Mouse (Mus musculus) limb, embryonic 13.5 days (tissue): ENCODE data around the gene a. TPM values are rescaled to one million over a fixed set of nuclear protein-coding genes. Genes with fewer than 3 reads are reported as not detected.

Experiments
- ATAC-seq: fragments of 200-750 bp; cut with Nextera tagmentation; 2 replicates; pipeline ENCODE4 v1.8.0; 2017; ENCODE audit warnings: low read depth, moderate number of reproducible peaks, moderate TSS enrichment; ENCODE audit not compliant: low FRiP score
- H3K27ac ChIP-seq: fragments of 300-500 bp; sonication (generic); 2 replicates; pipeline ENCODE4 v1.5.1; 2015; ENCODE audit warnings: inconsistent platforms, mild to moderate bottlenecking, moderate library complexity
- H3K27me3 ChIP-seq: fragments of 300-500 bp; sonication (generic); 2 replicates; pipeline ENCODE4 v1.6.1; 2015; ENCODE audit warnings: mild to moderate bottlenecking, inconsistent platforms
- H3K36me3 ChIP-seq: fragments of 300-500 bp; sonication (generic); 2 replicates; pipeline ENCODE4 v1.6.1; 2015; ENCODE audit warnings: inconsistent platforms, mild to moderate bottlenecking, moderate library complexity
- H3K4me1 ChIP-seq: fragments of 300-500 bp; sonication (generic); 2 replicates; pipeline ENCODE4 v1.6.1; 2015; ENCODE audit warnings: inconsistent platforms
- H3K4me2 ChIP-seq: fragments of 300-500 bp; sonication (generic); replicated peaks from 2 replicates; pipeline ENCODE4 v1.6.1; 2015; ENCODE audit warnings: inconsistent platforms, mild to moderate bottlenecking, moderate library complexity
- H3K4me3 ChIP-seq: fragments of 300-500 bp; sonication (generic); 2 replicates; pipeline ENCODE4 v1.5.1; 2015; ENCODE audit warnings: moderate library complexity, mild to moderate bottlenecking, inconsistent platforms
- H3K9ac ChIP-seq: fragments of 300-500 bp; sonication (generic); 2 replicates; pipeline ENCODE4 v1.6.1; 2015; ENCODE audit warnings: mild to moderate bottlenecking, inconsistent platforms
- H3K9me3 ChIP-seq: fragments of 300-500 bp; sonication (generic); 2 replicates; pipeline ENCODE4 v1.6.1; 2016; ENCODE audit warnings: inconsistent platforms
- WGBS: fragments of 180-500 bp; shearing (Covaris S2); methylation state at CpG from one replicate; pipeline ENCODE4 v1.1.7; 2015; 5-methylcytosine and 5-hydroxymethylcytosine counted together
- polyA plus RNA-seq: library from polyadenylated mRNA; unstranded; fragments of >200 nt; fragmentation: Nextera tagmentation; extraction: Ambion mirVana; gene quantifications from 2 replicates; pipeline ENCODE4 v1.2.1, GENCODE M21; 2015

The a gene
- polyA plus RNA-seq, 1 experiment from 2014 or later: 12.0 TPM

DNA sequence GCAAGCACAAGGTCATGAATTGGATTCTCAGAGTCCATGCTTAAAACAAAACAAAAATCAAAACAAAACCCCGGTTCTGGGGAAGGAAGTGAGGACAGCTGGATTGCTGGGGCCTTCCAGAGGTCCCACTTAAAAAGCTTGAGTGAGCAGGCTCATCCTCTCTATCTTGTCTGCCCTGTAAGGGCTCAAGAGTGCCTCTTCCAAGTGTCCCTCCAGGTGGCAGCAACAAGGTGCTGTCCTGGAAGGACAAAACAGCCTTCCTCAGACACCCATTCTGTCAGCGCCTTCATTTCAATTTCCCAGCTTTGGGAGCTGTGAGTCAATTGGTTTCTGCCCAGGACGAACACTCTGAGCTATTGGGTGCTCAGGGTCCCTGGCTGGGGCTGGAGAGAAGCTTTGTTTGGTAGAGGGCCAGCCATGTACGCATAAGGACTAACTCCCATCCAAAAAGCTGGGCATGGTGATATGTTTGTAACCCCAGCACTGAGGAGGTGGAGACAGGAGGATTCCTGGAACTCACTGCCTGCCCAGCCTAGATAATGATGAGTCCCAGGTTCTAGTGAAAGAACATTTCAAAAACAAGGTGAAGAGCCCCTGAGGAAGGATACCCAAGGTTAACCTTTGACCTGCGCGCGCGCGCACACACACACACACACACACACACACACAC lies 26.2 kb upstream of the a start:
- peaks cover 13% of the 10 kb centered on the region; the same call in 1 of the 2 replicates for H3K9me3 ChIP-seq
- no peak overlapping the region for H3K4me3 ChIP-seq
- 80% methylated on average over 9 of the region's 9 CpGs for WGBS
- H3K36me3 ChIP-seq: peaks cover 2% of the 10 kb centered on the region; the same call in 1 of the 2 replicates
- no peak for ATAC-seq
- peaks cover 15% of the 10 kb centered on the region for H3K4me1 ChIP-seq
- no peak overlapping the region for H3K27ac ChIP-seq
- no peak overlapping the region for H3K9ac ChIP-seq
- no peaks in the 10 kb centered on the region for H3K27me3 ChIP-seq
- no peak overlapping the region for H3K4me2 ChIP-seq

DNA sequence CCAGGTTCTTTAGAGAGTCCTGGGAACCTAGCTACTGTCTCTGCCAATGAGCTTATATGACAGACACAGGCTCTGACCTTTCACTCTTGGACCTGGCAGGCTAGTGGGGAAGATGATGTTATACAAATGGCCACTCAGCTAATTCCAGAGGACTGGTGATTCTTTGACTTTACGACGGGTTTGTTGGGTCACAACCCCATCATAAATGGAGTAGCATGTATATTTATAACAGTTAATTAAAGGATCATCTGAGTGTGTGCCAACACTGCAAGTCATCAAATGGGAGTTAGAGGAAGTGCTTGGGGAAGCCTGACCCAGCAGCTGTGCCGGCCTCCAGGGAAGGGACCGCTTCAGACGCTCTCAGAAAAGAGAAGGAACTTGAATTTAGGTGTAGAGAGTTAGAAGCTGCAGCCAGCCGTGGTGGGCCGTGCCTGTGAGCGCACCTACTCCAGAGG lies 25.6 kb upstream of the a start:
- Histone ChIP-seq H3K36me3 (no peaks in the 10 kb centered on the region), H3K4me3 (no peak overlapping the region), H3K27ac (no peak overlapping the region), H3K4me1 (peaks cover 15% of the 10 kb centered on the region), H3K9ac (no peak overlapping the region), H3K27me3 (no peaks in the 10 kb centered on the region), H3K9me3 (peaks cover 9% of the 10 kb centered on the region; the same call in 1 of the 2 replicates), H3K4me2 (no peak overlapping the region)
- WGBS: 58% methylated on average over 8 of the region's 8 CpGs
- ATAC-seq: no peak

DNA sequence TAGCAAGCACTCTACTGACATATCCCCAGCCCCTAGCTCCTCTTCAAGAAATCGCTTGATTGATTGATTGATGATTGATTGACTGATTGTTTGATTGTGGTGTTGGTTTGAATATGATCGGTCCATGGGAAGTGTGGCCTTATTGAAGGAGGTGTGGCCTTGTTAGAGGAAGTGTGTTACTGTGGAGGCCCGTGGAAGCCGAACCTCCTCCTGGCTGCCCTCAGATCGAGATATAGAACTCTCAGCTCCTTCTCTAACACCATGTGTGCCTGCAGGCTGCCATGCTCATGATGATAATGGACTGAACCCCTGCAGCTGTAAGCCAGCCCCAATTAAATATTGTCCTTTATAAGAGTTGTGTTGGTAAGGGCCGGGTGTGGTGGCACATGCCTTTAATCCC lies 24.2 kb upstream of the a start:
- no peak overlapping the region for H3K27ac ChIP-seq
- no peaks in the 10 kb centered on the region for H3K27me3 ChIP-seq
- no peaks in the 10 kb centered on the region for H3K9me3 ChIP-seq
- no peak overlapping the region for H3K9ac ChIP-seq
- peaks cover 15% of the 10 kb centered on the region for H3K4me1 ChIP-seq
- whole genome bisulfite sequencing: 95% methylated on average over 6 of the region's 6 CpGs
- no peaks in the 10 kb centered on the region for H3K36me3 ChIP-seq
- H3K4me2 ChIP-seq: no peak overlapping the region
- ATAC-seq: no peak
- H3K4me3 ChIP-seq: no peak overlapping the region

DNA sequence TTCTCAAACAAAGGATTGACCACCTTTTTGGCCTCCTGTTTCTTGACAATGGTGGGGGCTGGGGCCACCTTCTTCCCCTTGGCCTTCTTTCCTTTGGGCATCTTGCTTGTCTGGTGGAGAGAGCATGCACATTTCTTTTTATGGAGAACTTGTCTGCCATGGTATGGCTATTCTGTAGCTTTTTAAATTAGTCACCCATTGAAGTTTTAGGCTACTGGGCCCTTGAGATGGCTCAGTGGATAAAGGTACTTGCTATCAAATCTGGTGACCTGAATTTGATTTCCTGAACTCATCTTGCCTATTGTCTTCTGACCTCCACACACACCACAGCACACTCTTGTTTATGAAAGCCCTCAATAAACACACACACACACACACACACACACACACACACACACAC lies 21.3 kb upstream of the a start, which contains the start of gene Gm14214:
Gm14214 (minus strand) TSS at position 101 of the 400 bp plus-strand sequence.
- H3K9me3 ChIP-seq: peaks cover 4% of the 10 kb centered on the region; the same call in 1 of the 2 replicates
- ATAC-seq: no peak
- peaks cover 5% of the 10 kb centered on the region; the same call in 1 of the 2 replicates for H3K4me1 ChIP-seq
- H3K9ac ChIP-seq: no peak within 1 kb of the TSS
- H3K4me2 ChIP-seq: no peak within 1 kb of the TSS
- H3K36me3 ChIP-seq: no peaks in the 10 kb centered on the region
- no peaks in the 10 kb centered on the region for H3K27me3 ChIP-seq
- H3K27ac ChIP-seq: no peak within 1 kb of the TSS
- no peak within 1 kb of the TSS for H3K4me3 ChIP-seq

DNA sequence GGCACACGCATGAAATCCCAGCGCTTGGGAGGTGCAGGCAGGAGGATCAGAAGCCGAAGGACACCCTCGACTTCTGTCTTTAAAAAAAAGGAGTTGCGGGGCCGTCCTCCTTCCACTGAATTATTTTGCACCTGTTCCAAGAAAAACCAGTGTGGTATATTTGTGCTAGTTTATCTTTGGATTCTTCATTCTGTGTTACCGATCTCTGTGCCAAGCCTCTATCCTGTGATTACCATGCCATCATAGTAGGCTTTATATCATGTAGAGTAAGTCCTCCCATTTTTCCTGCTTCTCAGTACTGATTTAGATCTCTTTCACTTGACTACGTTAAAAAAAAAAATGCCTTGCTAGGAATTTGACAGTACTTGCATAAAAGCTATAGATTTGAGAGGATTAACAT lies 19.6 kb upstream of the a start:
- H3K4me2 ChIP-seq: no peak overlapping the region
- no peak overlapping the region for H3K27ac ChIP-seq
- no peaks in the 10 kb centered on the region for H3K36me3 ChIP-seq
- peaks cover 4% of the 10 kb centered on the region; the same call in 1 of the 2 replicates for H3K9me3 ChIP-seq
- H3K4me1 ChIP-seq: peaks cover 5% of the 10 kb centered on the region; the same call in 1 of the 2 replicates
- no peak for ATAC-seq
- H3K9ac ChIP-seq: no peak overlapping the region
- no peaks in the 10 kb centered on the region for H3K27me3 ChIP-seq
- H3K4me3 ChIP-seq: no peak overlapping the region
- 79% methylated on average over 8 of the region's 8 CpGs for WGBS

DNA sequence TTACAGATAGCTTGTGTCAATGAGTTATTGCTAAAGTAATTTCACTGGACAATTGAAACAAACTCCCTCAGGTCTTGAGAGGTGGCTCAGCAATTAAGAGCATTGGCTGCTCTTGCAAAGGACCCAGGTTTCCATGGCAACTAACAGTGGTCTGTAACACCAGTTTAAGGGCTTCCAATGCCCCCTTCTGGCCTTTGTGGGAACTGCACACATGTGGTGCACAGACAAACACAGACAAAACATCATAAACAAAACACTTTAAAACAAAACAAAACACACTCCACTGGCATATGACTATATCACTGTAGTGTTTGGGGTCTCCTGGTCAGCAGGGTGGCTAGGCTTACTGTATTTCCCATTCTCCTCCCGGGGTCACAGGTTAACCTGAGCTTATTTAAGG lies 17.2 kb upstream of the a start:
- Histone ChIP-seq H3K27me3 (no peaks in the 10 kb centered on the region), H3K4me2 (no peak overlapping the region), H3K9ac (no peak overlapping the region), H3K4me3 (no peak overlapping the region), H3K9me3 (peaks cover 4% of the 10 kb centered on the region; the same call in 1 of the 2 replicates), H3K36me3 (no peaks in the 10 kb centered on the region), H3K4me1 (no peaks in the 10 kb centered on the region), H3K27ac (no peak overlapping the region)
- 80% methylated on average over 1 of the region's 1 CpGs for WGBS
- ATAC-seq: no peak

DNA sequence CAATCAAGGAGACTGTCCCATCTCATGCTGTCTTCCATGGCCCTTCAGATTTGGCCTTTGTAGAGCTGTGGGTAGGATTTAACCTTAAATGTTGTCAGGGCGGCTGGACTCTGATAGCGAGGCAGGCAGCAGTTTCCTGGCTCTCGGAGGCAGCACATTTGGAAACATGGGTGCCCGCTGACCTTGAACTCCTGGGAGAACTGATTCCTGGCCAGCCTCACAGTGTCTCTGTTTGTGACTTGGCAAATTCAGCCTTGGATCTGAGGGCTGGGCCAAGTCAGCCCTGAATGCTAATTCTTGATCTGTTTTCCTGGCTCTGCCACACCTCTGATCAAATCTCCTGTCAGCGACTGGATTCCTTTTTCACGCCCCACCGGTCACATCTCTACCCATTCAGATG lies 14.7 kb upstream of the a start:
- ATAC-seq: no peak
- 78% methylated on average over 7 of the region's 7 CpGs for WGBS
- Histone ChIP-seq H3K9me3 (peaks cover 4% of the 10 kb centered on the region; the same call in 1 of the 2 replicates), H3K36me3 (no peaks in the 10 kb centered on the region), H3K9ac (no peak overlapping the region), H3K4me3 (no peak overlapping the region), H3K4me1 (no peaks in the 10 kb centered on the region), H3K4me2 (no peak overlapping the region), H3K27me3 (no peaks in the 10 kb centered on the region), H3K27ac (no peak overlapping the region)

DNA sequence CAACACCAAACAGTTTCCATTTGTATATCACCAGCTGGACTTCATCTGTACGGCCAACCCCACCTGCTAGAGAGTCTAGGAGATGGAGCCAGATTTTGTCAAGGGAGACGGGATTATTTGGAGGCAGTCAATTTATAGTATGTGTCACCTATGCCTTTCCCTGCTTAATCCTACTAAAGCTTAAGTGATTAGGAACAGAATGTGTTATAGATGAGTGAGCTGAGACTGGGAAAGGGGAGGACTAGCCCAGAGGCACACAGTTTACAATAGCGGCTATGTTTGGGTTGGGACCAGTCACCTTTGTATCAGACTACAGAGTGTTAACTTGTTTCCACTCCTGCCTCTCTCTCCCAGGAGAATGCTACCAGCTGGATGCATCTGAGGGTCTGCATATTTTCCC lies 11.6 kb upstream of the a start:
- H3K4me3 ChIP-seq: no peak overlapping the region
- H3K9me3 ChIP-seq: no peaks in the 10 kb centered on the region
- H3K27ac ChIP-seq: no peak overlapping the region
- no peaks in the 10 kb centered on the region for H3K36me3 ChIP-seq
- peaks cover 4% of the 10 kb centered on the region for H3K4me1 ChIP-seq
- no peak overlapping the region for H3K4me2 ChIP-seq
- no peak for ATAC-seq
- WGBS: 45% methylated on average over 3 of the region's 3 CpGs
- H3K27me3 ChIP-seq: no peaks in the 10 kb centered on the region
- H3K9ac ChIP-seq: no peak overlapping the region

DNA sequence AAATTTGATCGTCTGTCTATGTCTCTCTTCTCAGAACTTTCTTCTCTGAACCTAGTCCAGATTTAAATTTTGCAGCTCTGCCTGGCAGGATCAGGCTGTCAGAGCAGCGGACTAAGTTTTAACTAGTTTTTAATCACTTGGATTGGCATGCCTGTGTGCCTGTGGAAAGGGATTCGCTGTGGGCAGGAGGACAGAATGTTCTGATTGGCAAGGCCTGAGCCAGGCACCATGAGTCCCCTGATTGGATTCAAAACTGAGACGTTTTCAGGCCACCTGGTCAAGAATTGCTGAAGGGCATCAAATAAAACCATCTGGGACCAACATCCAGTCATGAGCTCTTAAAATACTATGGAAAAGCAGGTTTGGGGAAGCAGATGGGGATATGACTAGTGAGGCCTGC lies 8.8 kb upstream of the a start:
- H3K36me3 ChIP-seq: no peaks in the 10 kb centered on the region

DNA sequence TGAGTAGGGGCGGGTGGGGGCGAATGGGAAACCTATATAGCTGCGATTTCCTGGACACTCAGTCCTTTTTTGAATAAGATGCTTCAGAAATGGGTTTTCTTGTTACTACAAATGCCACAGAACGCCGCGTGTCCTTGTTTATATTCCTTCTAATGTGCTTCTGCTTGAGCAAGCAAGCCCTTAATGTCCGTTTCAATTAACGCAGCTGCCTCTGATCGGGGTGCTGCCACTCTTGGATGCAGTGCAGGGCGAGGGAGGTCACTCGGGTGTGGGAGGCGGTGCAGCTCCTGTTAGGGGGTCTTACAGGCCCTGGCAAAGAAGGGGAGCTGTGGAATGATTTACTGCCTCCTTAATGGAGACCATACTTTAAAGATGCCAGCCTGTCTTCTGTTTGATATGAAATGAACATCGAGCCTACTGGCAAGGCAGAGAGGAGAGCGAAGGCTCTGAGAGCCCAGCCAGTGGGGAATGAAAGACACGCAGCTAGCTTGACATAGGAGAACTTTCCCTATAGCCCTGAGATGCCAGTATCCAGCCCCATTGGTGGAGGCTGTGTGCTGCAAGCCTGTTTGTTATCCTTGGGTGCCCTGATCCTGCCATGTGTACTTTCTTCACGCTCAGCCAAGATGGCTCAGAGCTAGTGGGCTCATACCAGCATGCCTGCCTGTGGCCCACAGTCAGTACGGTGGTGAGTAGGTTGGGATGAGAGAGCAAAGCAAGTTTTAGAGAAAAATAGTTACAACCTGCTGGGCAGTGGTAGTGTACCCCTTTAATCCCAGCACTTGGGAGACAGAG lies 8.1 kb upstream of the a start:
- no peaks in the 10 kb centered on the region for H3K9me3 ChIP-seq
- no peak overlapping the region for H3K9ac ChIP-seq
- no peak for ATAC-seq
- no peaks in the 10 kb centered on the region for H3K27me3 ChIP-seq
- no peak overlapping the region for H3K27ac ChIP-seq
- H3K4me3 ChIP-seq: no peak overlapping the region
- no peaks in the 10 kb centered on the region for H3K36me3 ChIP-seq
- WGBS: 67% methylated on average over 17 of the region's 17 CpGs
- peaks cover 11% of the 10 kb centered on the region for H3K4me1 ChIP-seq
- H3K4me2 ChIP-seq: no peak overlapping the region

More for the DNA sequence above, 8.8 kb upstream of the a start:
- H3K9me3 ChIP-seq: no peaks in the 10 kb centered on the region
- ATAC-seq: no peak
- H3K4me1 ChIP-seq: peaks cover 11% of the 10 kb centered on the region
- 53% methylated on average over 4 of the region's 4 CpGs for WGBS
- H3K9ac ChIP-seq: no peak overlapping the region
- H3K4me3 ChIP-seq: no peak overlapping the region
- H3K27me3 ChIP-seq: no peaks in the 10 kb centered on the region
- H3K27ac ChIP-seq: no peak overlapping the region
- no peak overlapping the region for H3K4me2 ChIP-seq

DNA sequence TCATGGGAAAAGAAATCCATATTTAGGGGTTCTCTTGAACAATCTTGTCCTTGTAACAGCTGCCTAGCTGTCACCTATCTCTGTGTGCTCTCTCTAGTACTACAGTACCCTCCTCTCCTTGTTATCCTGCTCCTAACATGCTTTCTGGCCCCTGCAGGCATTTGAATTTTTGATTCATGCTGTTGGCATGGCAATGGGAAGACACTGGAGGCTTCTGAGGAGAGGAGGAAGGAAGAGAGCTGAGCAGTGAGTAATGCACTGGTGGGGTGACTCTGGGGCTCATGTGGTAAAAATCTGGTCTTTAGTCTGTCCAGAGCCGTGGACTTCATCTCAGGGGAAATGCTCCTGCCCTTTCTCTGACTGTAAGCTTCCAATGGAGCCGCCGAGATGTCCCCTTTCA lies 5.9 kb upstream of the a start:
- H3K27me3 ChIP-seq: no peaks in the 10 kb centered on the region
- peaks cover 17% of the 10 kb centered on the region for H3K4me1 ChIP-seq
- H3K9ac ChIP-seq: no peak overlapping the region
- no peak for ATAC-seq
- H3K36me3 ChIP-seq: no peaks in the 10 kb centered on the region
- no peak overlapping the region for H3K27ac ChIP-seq
- H3K4me2 ChIP-seq: no peak overlapping the region
- no peak overlapping the region for H3K4me3 ChIP-seq
- no peaks in the 10 kb centered on the region for H3K9me3 ChIP-seq
- 72% methylated on average over 3 of the region's 3 CpGs for WGBS

DNA sequence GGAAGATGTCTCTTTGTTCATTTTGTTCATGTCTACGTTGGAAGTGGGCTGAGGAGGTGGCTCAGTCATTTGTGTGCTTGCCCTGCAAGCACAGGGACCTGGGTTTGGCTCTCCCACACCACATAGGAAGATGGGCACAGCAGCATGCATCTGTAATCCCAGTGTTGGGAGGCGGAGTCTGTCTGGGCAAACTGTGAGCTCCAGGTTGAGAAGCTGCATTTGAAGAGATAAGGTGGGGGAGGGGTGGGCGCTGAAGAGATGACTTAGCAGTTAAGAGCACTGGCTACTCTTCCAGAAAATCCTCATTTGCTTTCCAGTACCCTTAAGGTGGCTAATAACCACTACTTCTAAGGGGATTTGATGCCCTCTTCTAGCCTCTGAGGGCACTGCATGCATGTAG lies 5.0 kb upstream of the a start:
- ATAC-seq: no peak
- H3K4me2 ChIP-seq: no peak overlapping the region
- H3K27me3 ChIP-seq: no peaks in the 10 kb centered on the region
- no peak overlapping the region for H3K9ac ChIP-seq
- no peaks in the 10 kb centered on the region for H3K9me3 ChIP-seq
- WGBS: 46% methylated on average over 3 of the region's 3 CpGs
- no peak overlapping the region for H3K27ac ChIP-seq
- peaks cover 17% of the 10 kb centered on the region for H3K4me1 ChIP-seq
- H3K36me3 ChIP-seq: no peaks in the 10 kb centered on the region
- H3K4me3 ChIP-seq: no peak overlapping the region
